Mouse (Mus musculus) ES-Bruce4 (cell line): ENCODE results near the gene Shank2.

Source experiments
- CTCF ChIP-seq: IDR thresholded peaks from one replicate; pipeline ENCODE4 v1.8.1; 2011; ENCODE audit warnings: low read depth, low read length
- EP300 ChIP-seq: IDR thresholded peaks from 2 replicates; pipeline ENCODE4 v1.6.1; 2011; ENCODE audit warnings: low read depth, low read length; ENCODE audit not compliant: insufficient read depth
- POLR2A ChIP-seq: IDR thresholded peaks from one replicate; pipeline ENCODE4 v1.8.1; 2011; ENCODE audit warnings: low read length; ENCODE audit not compliant: insufficient read depth

DNA sequence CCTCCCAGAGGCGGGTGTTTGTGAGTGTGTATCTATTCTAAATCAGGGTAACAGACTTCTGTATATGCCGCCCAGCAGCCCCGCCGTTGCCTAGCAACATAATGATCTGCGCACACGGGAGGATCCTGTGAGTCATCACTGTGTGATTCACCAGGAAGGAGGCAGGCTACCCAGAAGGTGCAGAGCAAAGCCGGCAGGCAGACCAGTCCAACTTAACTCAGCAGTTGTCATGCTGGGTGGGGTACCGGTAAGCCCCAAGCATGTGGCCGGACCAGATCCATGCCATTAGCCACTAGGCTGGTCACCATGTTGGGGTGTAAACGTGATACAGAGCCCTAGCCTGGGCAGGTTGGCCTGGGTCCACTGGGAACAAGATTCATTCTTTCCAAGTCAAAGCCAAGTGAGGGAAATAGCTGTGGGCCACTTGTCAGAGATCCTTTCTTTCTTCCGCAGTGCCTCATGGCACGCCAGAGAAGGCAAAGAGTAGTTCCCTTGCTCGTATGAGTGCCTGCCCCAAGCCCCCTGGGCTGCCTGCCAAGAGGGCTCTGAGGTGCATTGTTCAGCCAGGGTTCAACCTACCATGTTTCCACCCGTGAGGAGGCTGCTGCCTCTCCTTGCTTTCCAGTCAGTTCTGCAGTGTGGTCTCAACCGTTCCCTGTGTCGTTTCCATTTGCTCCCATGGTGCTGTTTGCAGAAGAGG lies 416.1 kb downstream of the Shank2 start:
- no peak for TF ChIP-seq EP300
- TF ChIP-seq POLR2A, result no peak
- TF ChIP-seq CTCF, result no peak
